Mouse (Mus musculus) embryonic stem cell, embryonic (primary cell): ENCODE measurements around the gene Phf21b.

Source experiments
- CTCF ChIA-PET, 4 experiments: fragments of 300-600 bp in 2 of 4; fragments of 350-600 bp in 2 of 4; sonication (Branson Sonifier 250); formaldehyde crosslinking; loops; one replicate each; lab custom pipeline; 2022; ENCODE audit warnings: inconsistent platforms in 2 of 4; lab: Charles Lee
- POLR2A ChIA-PET, 4 experiments: fragments of 300-600 bp in 2 of 4; fragments of 350-600 bp in 2 of 4; sonication (Branson Sonifier 250); formaldehyde crosslinking; loops; one replicate each; lab custom pipeline; 2022; ENCODE audit warnings: antibody characterized with exemption in 4 of 4, inconsistent platforms in 1 of 4; lab: Charles Lee

The Phf21b gene

GRCm38 (mm10) chr15:84854171-84854811 lies 1.6 kb downstream of the Phf21b start:
- ChIA-PET POLR2A (interaction anchor here (0.8 to 2.8 kb wide), 31 partner anchors 10 to 278 kb away, joined by 3 to 17 read pairs (median 5); partner anchors contain the start of genes Nup50 (in 4 of the 4), 5031439G07Rik (in 3 of the 4), Arhgap8 (in 1 of the 4) and Ribc2 (in 1 of the 4)), CTCF (interaction anchor here (0.6 to 2.9 kb wide), 21 partner anchors 10 to 1175 kb away, joined by 3 to 14 read pairs (median 4); no protein-coding TSS in a partner anchor)

GRCm38 (mm10) chr15:84853261-84854137 lies 2.4 kb downstream of the Phf21b start:
- ChIA-PET CTCF (interaction anchor here in 3 of 4 experiments (0.5 to 2.9 kb wide), 25 partner anchors 9 to 803 kb away, joined by 3 to 14 read pairs (median 4); no protein-coding TSS in a partner anchor), POLR2A (interaction anchor here (0.6 to 2.8 kb wide), 32 partner anchors 9 to 219 kb away, joined by 3 to 17 read pairs (median 4); partner anchors contain the start of genes Nup50 (in 4 of the 4), 5031439G07Rik (in 3 of the 4) and Arhgap8 (in 1 of the 4))

GRCm38 (mm10) chr15:84852457-84853070 lies 3.3 kb downstream of the Phf21b start:
- ChIA-PET CTCF (interaction anchor here in 3 of 4 experiments (0.6 to 2.2 kb wide), 7 partner anchors 39 to 802 kb away, joined by 3 to 7 read pairs (median 3); no protein-coding TSS in a partner anchor), POLR2A (interaction anchor here in 3 of 4 experiments (0.5 to 2.8 kb wide), 12 partner anchors 23 to 218 kb away, joined by 3 to 11 read pairs (median 4); partner anchors contain the start of genes 5031439G07Rik (in 2 of the 3) and Nup50 (in 1 of the 3))

GRCm38 (mm10) chr15:84850321-84850720 lies 5.5 kb downstream of the Phf21b start:
- POLR2A ChIA-PET: interaction anchor here in 2 of 4 experiments (0.6 to 1.2 kb wide), 2 partner anchors 36 to 138 kb away, joined by 3 to 4 read pairs; partner anchors contain the start of gene 5031439G07Rik (in 1 of the 2)
- CTCF ChIA-PET: interaction anchor here in 2 of 4 experiments (0.7 to 1.4 kb wide), 3 partner anchors 41 to 182 kb away, joined by 3 read pairs; no protein-coding TSS in a partner anchor

- CTCF ChIA-PET: interaction anchor here in 1 of 4 experiments (0.7 kb wide), 1 partner anchor 39 kb away, joined by 3 read pairs; no protein-coding TSS in a partner anchor
- POLR2A ChIA-PET: interaction anchor here in 1 of 4 experiments (0.6 kb wide), 1 partner anchor 14 kb away, joined by 3 read pairs; no protein-coding TSS in a partner anchor
Observed at GRCm38 (mm10) chr15:84846216-84846615, 9.6 kb downstream of the Phf21b start.

- ChIA-PET POLR2A (interaction anchor here in 1 of 4 experiments (0.6 to 2.5 kb wide), 2 partner anchors 9 to 12 kb away, joined by 4 to 17 read pairs; no protein-coding TSS in a partner anchor), CTCF (interaction anchor here in 2 of 4 experiments (0.6 to 1.2 kb wide), 3 partner anchors 9 to 151 kb away, joined by 3 to 5 read pairs (median 3); no protein-coding TSS in a partner anchor)
Observed at GRCm38 (mm10) chr15:84844831-84845230, 11.0 kb downstream of the Phf21b start.

- ChIA-PET POLR2A (interaction anchor here in 1 of 4 experiments (2.5 kb wide), 1 partner anchor 11 kb away, joined by 17 read pairs; no protein-coding TSS in a partner anchor), CTCF (no interaction called here)
Observed at GRCm38 (mm10) chr15:84843034-84843433, 12.8 kb downstream of the Phf21b start.

- ChIA-PET CTCF (interaction anchor here in 1 of 4 experiments (2.8 kb wide), 1 partner anchor 49 kb away, joined by 7 read pairs; no protein-coding TSS in a partner anchor), POLR2A (interaction anchor here in 2 of 4 experiments (1.4 to 2.3 kb wide), 3 partner anchors 12 to 22 kb away, joined by 3 to 5 read pairs (median 5); partner anchors contain the start of gene Phf21b (in 1 of the 2))
Observed at GRCm38 (mm10) chr15:84841925-84842821, 13.7 kb downstream of the Phf21b start.

- POLR2A ChIA-PET: interaction anchor here in 3 of 4 experiments (0.5 to 2.3 kb wide), 3 partner anchors 10 to 200 kb away, joined by 3 to 5 read pairs (median 4); no protein-coding TSS in a partner anchor
- CTCF ChIA-PET: interaction anchor here in 3 of 4 experiments (1.0 to 2.8 kb wide), 5 partner anchors 9 to 82 kb away, joined by 3 to 13 read pairs (median 5); no protein-coding TSS in a partner anchor
Observed at GRCm38 (mm10) chr15:84840560-84840959, 15.3 kb downstream of the Phf21b start.

- ChIA-PET CTCF (interaction anchor here in 3 of 4 experiments (0.7 to 2.8 kb wide), 3 partner anchors 8 to 52 kb away, joined by 3 to 7 read pairs (median 3); no protein-coding TSS in a partner anchor), POLR2A (interaction anchor here in 2 of 4 experiments (0.7 to 2.3 kb wide), 2 partner anchors 10 to 11 kb away, joined by 4 to 5 read pairs; no protein-coding TSS in a partner anchor)
Observed at GRCm38 (mm10) chr15:84839521-84839920, 16.3 kb downstream of the Phf21b start.

- ChIA-PET CTCF (interaction anchor here in 1 of 4 experiments (0.5 kb wide), 1 partner anchor 62 kb away, joined by 3 read pairs; no protein-coding TSS in a partner anchor), POLR2A (interaction anchor here in 2 of 4 experiments (0.5 to 1.2 kb wide), 2 partner anchors 16 to 1081 kb away, joined by 3 read pairs; no protein-coding TSS in a partner anchor)
Observed at GRCm38 (mm10) chr15:84837896-84838295, 18.0 kb downstream of the Phf21b start.

GRCm38 (mm10) chr15:84829416-84829815 lies 26.4 kb downstream of the Phf21b start:
- ChIA-PET POLR2A (interaction anchor here (0.6 to 1.8 kb wide), 14 partner anchors 10 to 477 kb away, joined by 3 to 6 read pairs (median 5); partner anchors contain the start of genes Phf21b (in 3 of the 4) and Nup50 (in 1 of the 4)), CTCF (interaction anchor here (0.5 to 1.6 kb wide), 43 partner anchors 10 to 1813 kb away, joined by 3 to 14 read pairs (median 4); partner anchors contain the start of genes Nup50 (in 2 of the 4) and Trmu (in 1 of the 4))

GRCm38 (mm10) chr15:84828603-84829002 lies 27.2 kb downstream of the Phf21b start:
- CTCF ChIA-PET: interaction anchor here in 3 of 4 experiments (0.6 to 1.6 kb wide), 7 partner anchors 19 to 279 kb away, joined by 3 to 6 read pairs (median 5); no protein-coding TSS in a partner anchor
- POLR2A ChIA-PET: interaction anchor here in 2 of 4 experiments (0.5 to 0.9 kb wide), 2 partner anchors 95 to 103 kb away, joined by 3 read pairs; partner anchors contain the start of gene Nup50 (in 1 of the 2)

- ChIA-PET POLR2A (no interaction called here), CTCF (no interaction called here)
Observed at GRCm38 (mm10) chr15:84823086-84823485, 32.8 kb downstream of the Phf21b start.

GRCm38 (mm10) chr15:84820811-84821210 lies 35.0 kb downstream of the Phf21b start:
- CTCF ChIA-PET: no interaction called here
- POLR2A ChIA-PET: interaction anchor here in 1 of 4 experiments (1.3 kb wide), 1 partner anchor 21 kb away, joined by 3 read pairs; no protein-coding TSS in a partner anchor
